Mouse (Mus musculus): ENCODE data around the gene Sepsecs. TPM values are rescaled to one million over a fixed set of nuclear protein-coding genes. Genes with fewer than 3 reads are reported as not detected.
"Not testable (repeated sequence)": the region's sequence is repeated elsewhere in the genome, so short reads cannot be mapped to it uniquely, and the experiment has no call there.

Gene Sepsecs
- 10.8 and 12.0 TPM in 2 replicates for polyA plus RNA-seq (2015; fragmentation: Nextera tagmentation; extraction: Ambion mirVana)

DNA sequence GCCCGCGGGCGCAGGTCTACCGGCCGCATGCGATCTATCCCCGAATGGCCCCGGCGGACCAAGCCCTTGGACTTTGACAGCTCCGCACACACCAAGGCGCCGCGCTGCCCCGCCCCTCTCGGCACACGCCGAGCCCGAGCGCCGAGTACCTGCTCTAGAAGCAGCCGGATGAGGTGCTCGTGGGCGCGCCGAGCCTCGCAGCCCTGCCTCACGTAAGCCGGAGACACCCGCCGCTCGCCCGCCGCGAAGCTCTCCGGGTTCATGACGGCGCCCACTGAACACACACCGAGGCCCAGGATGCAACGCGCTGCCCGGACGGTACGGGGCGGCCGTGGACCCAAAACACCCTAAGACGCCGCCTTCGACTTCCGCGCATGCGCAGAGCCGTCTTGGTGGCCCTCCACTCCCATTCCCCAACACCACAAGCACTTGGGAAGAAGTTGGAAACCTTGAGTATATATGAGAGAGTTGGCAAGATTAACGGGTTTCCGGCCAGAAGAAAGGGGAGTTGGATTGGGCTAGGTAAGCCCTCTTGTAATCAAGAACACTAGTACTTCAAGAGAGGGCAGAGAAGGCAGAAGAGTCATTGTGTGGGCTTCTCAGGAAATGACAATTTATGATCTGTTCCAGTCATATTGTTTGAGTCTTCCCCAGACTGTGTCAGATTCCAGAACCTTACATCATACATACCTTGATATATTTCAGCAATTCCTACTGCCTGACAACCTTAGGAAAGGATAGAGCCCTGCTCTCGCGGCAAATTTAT lies at the start of gene Sepsecs:
Gene Sepsecs (minus strand): TSS at position 283 of the 766 bp plus-strand sequence.
- Histone ChIP-seq H3K27ac (ENCODE audit: low read depth) (peak within 1 kb of the TSS; percentile 94), H3K4me2 (ENCODE audit: low read depth, low read length) (peak within 1 kb of the TSS; percentile 86), H3K4me1 (ENCODE audit: insufficient read depth) (peaks cover 15% of the 10 kb centered on the region), H3K27me3 (ENCODE audit: insufficient read depth, low read length) (no peaks in the 10 kb centered on the region), H3K9me3 (ENCODE audit: low read length) (no peaks in the 10 kb centered on the region), H3K36me3 (replicated peaks; ENCODE audit: insufficient read depth, low read length) (peaks cover 7% of the 10 kb centered on the region), H3K4me3 (ENCODE audit: low read depth, low read length) (peak within 1 kb of the TSS; percentile 85), H3K9ac (replicated peaks) (peak within 1 kb of the TSS; percentile 86)
- DNase-seq, result peak; percentile 94
- 4% methylated on average over 56 of the region's 56 CpGs for WGBS (ENCODE audit: insufficient replicate concordance)
- peak; percentile 95 for ATAC-seq
- TF ChIP-seq CTCF (IDR thresholded peaks at IDR 0.05; ENCODE audit: low read depth), result peak; percentile 39
- TF ChIP-seq EP300 (IDR thresholded peaks at IDR 0.05; ENCODE audit: low read depth), result no peak

DNA sequence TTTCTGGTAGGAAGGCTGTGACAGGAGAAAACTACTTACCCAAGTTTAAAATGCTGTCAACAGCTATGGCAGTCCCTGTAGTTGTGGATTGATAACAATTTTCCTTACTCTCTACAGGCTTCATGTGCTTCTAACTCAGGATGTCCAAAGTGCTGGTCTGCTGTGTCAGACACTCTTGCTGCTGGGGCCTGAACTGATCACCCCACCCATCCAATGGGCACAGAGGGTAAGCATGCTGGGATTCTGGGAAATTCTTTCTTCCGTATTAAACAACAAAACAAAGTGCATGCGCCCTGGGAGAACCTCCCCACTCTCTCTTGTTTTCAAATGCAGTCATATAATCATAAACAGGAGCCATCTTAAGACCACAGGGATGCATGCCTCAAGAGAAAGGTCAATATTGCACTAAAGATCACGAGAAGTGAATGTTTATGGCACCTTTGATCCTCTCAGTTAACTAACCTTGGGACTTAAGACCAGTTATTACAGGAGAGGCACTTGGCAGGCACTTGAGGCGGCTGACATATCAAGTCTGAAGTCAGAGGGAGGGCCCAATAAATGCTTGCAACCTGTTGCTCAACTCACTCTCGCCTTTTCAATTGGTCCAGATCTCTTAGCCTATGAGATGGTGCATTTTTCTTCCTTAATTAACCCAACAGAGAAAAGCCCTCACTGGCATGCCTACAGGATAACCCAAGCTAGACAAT lies 47.4 kb upstream of the Sepsecs start:
- no peak overlapping the region for H3K27ac ChIP-seq (ENCODE audit: low read depth)
- H3K27me3 ChIP-seq (ENCODE audit: insufficient read depth, low read length), result no peaks in the 10 kb centered on the region
- H3K9me3 ChIP-seq (ENCODE audit: low read length), result no peaks in the 10 kb centered on the region
- H3K9ac ChIP-seq (replicated peaks), result no peak overlapping the region
- ATAC-seq, result no peak
- no peak overlapping the region for H3K4me3 ChIP-seq (ENCODE audit: low read depth, low read length)
- H3K4me1 ChIP-seq (ENCODE audit: insufficient read depth), result peaks cover 5% of the 10 kb centered on the region; the same call in 1 of the 2 replicates
- TF ChIP-seq CTCF (IDR thresholded peaks at IDR 0.05; ENCODE audit: low read depth), result no peak
- TF ChIP-seq EP300 (IDR thresholded peaks at IDR 0.05; ENCODE audit: low read depth), result no peak
- H3K36me3 ChIP-seq (replicated peaks; ENCODE audit: insufficient read depth, low read length), result no peaks in the 10 kb centered on the region
- H3K4me2 ChIP-seq (ENCODE audit: low read depth, low read length), result no peak overlapping the region
- 73% methylated on average over 5 of the region's 5 CpGs for WGBS (ENCODE audit: insufficient replicate concordance)
- no peak for DNase-seq

DNA sequence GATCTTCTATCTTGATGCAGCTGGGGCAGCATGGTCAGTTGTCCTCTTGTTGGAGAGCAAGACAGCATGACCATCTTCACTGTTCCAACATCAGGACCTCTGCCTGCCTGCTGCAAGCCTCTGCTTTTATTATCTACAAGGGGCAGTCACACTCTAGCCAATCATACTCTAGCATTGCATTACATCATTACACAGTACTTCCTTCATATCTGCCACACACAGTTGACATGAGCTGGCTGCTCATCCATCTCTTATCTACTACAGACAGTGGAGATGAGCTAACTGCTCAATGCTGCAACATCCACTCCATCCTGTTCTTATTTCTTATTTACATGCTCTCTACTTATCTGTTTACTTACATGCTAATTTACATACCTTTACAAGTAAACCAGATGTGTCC lies 43.2 kb upstream of the Sepsecs start:
- H3K9ac ChIP-seq (replicated peaks), result no peak overlapping the region
- no peak overlapping the region for H3K27ac ChIP-seq (ENCODE audit: low read depth)
- peak overlapping the region; percentile 51 for H3K4me2 ChIP-seq (ENCODE audit: low read depth, low read length)
- no peak for TF ChIP-seq CTCF (IDR thresholded peaks at IDR 0.05; ENCODE audit: low read depth)
- peak; percentile 97 for TF ChIP-seq EP300 (IDR thresholded peaks at IDR 0.05; ENCODE audit: low read depth)
- H3K4me3 ChIP-seq (ENCODE audit: low read depth, low read length), result peak overlapping the region; percentile 24; the same call in 1 of the 2 replicates
- H3K9me3 ChIP-seq (ENCODE audit: low read length), result no peaks in the 10 kb centered on the region
- ATAC-seq, result peak; percentile 100
- H3K27me3 ChIP-seq (ENCODE audit: insufficient read depth, low read length), result no peaks in the 10 kb centered on the region
- peak; percentile 19 for DNase-seq
- peaks cover 5% of the 10 kb centered on the region; the same call in 1 of the 2 replicates for H3K4me1 ChIP-seq (ENCODE audit: insufficient read depth)
- no peaks in the 10 kb centered on the region for H3K36me3 ChIP-seq (replicated peaks; ENCODE audit: insufficient read depth, low read length)

DNA sequence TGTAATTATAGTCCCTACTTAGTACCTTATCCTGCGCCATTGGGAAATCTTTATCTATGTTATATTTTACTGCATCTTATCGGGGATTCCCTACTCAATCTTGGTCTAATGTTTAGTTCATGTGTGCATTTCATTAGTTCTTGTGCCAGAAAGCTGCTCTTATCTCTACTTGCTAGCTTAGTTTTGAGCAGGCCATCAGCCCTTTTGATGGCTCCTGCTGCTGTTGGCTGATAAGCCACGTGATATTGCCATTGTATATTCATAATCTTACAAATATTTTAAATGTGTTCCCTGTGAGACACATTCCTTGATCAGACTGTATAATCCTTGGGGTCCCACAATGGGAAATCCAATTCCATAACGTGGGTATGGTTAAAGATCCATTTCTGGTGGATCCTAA lies 35.1 kb upstream of the Sepsecs start:
- Histone ChIP-seq H3K27me3 (ENCODE audit: insufficient read depth, low read length) (no peaks in the 10 kb centered on the region), H3K9me3 (ENCODE audit: low read length) (no peaks in the 10 kb centered on the region), H3K36me3 (replicated peaks; ENCODE audit: insufficient read depth, low read length) (no peaks in the 10 kb centered on the region), H3K9ac (replicated peaks) (no peak overlapping the region), H3K4me2 (ENCODE audit: low read depth, low read length) (no peak overlapping the region), H3K4me1 (ENCODE audit: insufficient read depth) (no peaks in the 10 kb centered on the region), H3K4me3 (ENCODE audit: low read depth, low read length) (no peak overlapping the region), H3K27ac (ENCODE audit: low read depth) (no peak overlapping the region)
- peak; percentile 70; the same call in 1 of the 2 replicates for TF ChIP-seq EP300 (IDR thresholded peaks at IDR 0.05; ENCODE audit: low read depth)
- no peak for TF ChIP-seq CTCF (IDR thresholded peaks at IDR 0.05; ENCODE audit: low read depth)
- WGBS (ENCODE audit: insufficient replicate concordance), result 49% methylated on average over 4 of the region's 4 CpGs
- DNase-seq (no peak), ATAC-seq (no peak)

DNA sequence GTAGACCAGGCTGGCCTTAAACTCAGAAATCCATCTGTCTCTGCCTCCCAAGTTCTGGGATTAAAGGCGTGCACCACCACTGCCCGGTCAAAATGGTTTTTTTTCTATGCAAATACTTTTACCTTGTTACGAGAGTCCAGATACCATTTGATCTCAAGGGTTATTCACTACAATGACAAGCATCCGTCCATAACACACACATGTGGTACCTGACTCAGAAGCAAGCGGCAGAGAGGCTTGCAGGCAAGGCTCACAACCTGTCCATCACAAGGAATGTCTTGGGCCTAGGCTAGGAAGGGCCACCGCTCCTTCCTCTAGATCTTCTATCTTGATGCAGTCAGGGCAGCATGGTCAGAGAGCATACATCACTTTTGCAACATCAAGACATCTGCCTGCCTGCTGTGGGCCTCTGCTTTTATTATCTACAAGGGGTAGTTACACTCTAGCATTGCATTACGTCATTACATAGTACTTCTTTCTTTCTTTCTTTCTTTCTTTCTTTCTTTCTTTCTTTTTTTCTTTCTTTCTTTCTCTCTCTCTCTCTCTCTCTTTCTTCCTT lies 28.5 kb upstream of the Sepsecs start:
- not testable (repeated sequence) for H3K9ac ChIP-seq (replicated peaks); ATAC-seq
- 84% methylated on average over 7 of the region's 7 CpGs for WGBS (ENCODE audit: insufficient replicate concordance)

DNA sequence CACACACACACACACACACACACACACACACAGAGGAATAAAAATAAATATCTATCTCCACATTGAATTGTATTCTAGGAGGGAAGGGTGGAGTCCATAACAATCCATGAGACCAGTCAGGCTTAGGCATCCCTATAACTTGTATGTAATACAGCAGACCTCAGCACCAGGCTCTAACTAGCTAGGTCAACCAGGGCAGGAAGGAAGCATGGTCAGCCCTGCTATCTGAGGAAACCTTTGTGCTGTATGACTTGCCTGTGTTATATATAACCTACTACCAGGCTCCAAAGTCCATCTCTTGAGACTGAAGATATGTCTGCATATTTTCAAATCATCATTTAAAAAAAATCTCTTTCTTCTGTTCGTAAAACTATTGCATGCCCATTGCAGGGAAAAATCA lies 27.8 kb upstream of the Sepsecs start:
- no peak overlapping the region for H3K27ac ChIP-seq (ENCODE audit: low read depth)
- ATAC-seq (no peak), DNase-seq (no peak)
- H3K4me3 ChIP-seq (ENCODE audit: low read depth, low read length), result no peak overlapping the region
- H3K9me3 ChIP-seq (ENCODE audit: low read length), result no peaks in the 10 kb centered on the region
- no peaks in the 10 kb centered on the region for H3K36me3 ChIP-seq (replicated peaks; ENCODE audit: insufficient read depth, low read length)
- no peak for TF ChIP-seq EP300 (IDR thresholded peaks at IDR 0.05; ENCODE audit: low read depth)
- TF ChIP-seq CTCF (IDR thresholded peaks at IDR 0.05; ENCODE audit: low read depth), result no peak
- H3K9ac ChIP-seq (replicated peaks), result no peak overlapping the region
- no peaks in the 10 kb centered on the region for H3K4me1 ChIP-seq (ENCODE audit: insufficient read depth)
- 89% methylated on average over 1 of the region's 1 CpGs for WGBS (ENCODE audit: insufficient replicate concordance)
- no peaks in the 10 kb centered on the region for H3K27me3 ChIP-seq (ENCODE audit: insufficient read depth, low read length)
- H3K4me2 ChIP-seq (ENCODE audit: low read depth, low read length), result no peak overlapping the region

More for the DNA sequence above, 28.5 kb upstream of the Sepsecs start:
- not testable (repeated sequence) for H3K36me3 ChIP-seq (replicated peaks; ENCODE audit: insufficient read depth, low read length); DNase-seq; H3K4me2 ChIP-seq (ENCODE audit: low read depth, low read length); H3K4me1 ChIP-seq (ENCODE audit: insufficient read depth); H3K27ac ChIP-seq (ENCODE audit: low read depth); H3K27me3 ChIP-seq (ENCODE audit: insufficient read depth, low read length); H3K4me3 ChIP-seq (ENCODE audit: low read depth, low read length); H3K9me3 ChIP-seq (ENCODE audit: low read length)

Data from liver, postnatal 0 days (tissue).